Mouse (Mus musculus): ENCODE measurements around the gene Rhox2f. TPM values are rescaled to one million over a fixed set of nuclear protein-coding genes. Genes with fewer than 3 reads are reported as not detected.
"Not testable (repeated sequence)": the region's sequence is repeated elsewhere in the genome, so short reads cannot be mapped to it uniquely, and the experiment has no call there.

Gene Rhox2f
- polyA plus RNA-seq (2015; fragmentation: Nextera tagmentation; extraction: Ambion mirVana), result not detected in 2 replicates

DNA sequence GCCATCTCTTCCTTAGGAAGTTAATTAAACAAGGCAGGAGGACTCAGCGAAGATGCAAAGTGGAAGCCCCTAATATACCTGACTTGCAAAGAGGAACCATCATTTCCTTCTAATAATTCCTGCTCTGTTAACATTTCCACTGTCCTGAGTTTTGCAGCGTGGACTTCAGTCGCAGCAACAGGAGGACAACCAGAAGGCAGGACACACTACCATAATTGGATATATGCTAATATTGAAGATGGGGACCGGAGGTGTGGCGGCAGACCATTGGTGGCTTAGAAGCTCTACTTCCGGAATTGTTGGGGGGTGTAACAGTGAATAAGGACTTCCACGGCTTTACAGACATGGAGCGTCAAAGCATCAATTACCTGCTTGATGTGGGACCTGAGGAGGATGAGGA, at the start of gene Rhox2f:
Gene Rhox2f, plus strand, starts transcription at position 301 of the 400 bp plus-strand sequence.
- 96% methylated on average over 5 of the region's 8 CpGs for WGBS
- ATAC-seq, result not testable (repeated sequence)

DNA sequence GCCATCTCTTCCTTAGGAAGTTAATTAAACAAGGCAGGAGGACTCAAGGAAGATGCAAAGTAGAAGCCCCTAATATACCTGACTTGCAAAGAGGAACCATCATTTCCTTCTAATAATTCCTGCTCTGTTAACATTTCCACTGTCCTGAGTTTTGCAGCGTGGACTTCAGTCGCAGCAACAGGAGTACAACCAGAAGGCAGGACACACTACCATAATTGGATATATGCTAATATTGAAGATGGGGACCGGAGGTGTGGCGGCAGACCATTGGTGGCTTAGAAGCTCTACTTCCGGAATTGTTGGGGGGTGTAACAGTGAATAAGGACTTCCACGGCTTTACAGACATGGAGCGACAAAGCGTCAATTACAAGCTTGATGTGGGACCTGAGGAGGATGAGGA, 41.1 kb upstream of the Rhox2f start, which contains the start of gene Rhox2e:
Gene Rhox2e, plus strand, starts transcription at position 301 of the 400 bp plus-strand sequence.
- not testable (repeated sequence) for H3K4me2 ChIP-seq (ENCODE audit: low read length); H3K4me1 ChIP-seq (replicated peaks; ENCODE audit: control insufficient read depth, insufficient read depth, low read length); ATAC-seq; H3K4me3 ChIP-seq (replicated peaks; ENCODE audit: low read length); H3K36me3 ChIP-seq (ENCODE audit: control insufficient read depth, insufficient read depth); H3K27me3 ChIP-seq (replicated peaks; ENCODE audit: control insufficient read depth, insufficient read depth, low read length); H3K9ac ChIP-seq (replicated peaks; ENCODE audit: low read depth, low read length); H3K27ac ChIP-seq (ENCODE audit: low read length); H3K9me3 ChIP-seq (ENCODE audit: control insufficient read depth, low read length)
- WGBS, result 96% methylated on average over 2 of the region's 8 CpGs

More for the DNA sequence above, at the start of gene Rhox2f:
- H3K4me1 ChIP-seq (replicated peaks; ENCODE audit: control insufficient read depth, insufficient read depth, low read length); H3K36me3 ChIP-seq (ENCODE audit: control insufficient read depth, insufficient read depth); H3K9me3 ChIP-seq (ENCODE audit: control insufficient read depth, low read length); H3K4me2 ChIP-seq (ENCODE audit: low read length); H3K27me3 ChIP-seq (replicated peaks; ENCODE audit: control insufficient read depth, insufficient read depth, low read length); H3K9ac ChIP-seq (replicated peaks; ENCODE audit: low read depth, low read length); H3K27ac ChIP-seq (ENCODE audit: low read length); H3K4me3 ChIP-seq (replicated peaks; ENCODE audit: low read length): not testable (repeated sequence)

DNA sequence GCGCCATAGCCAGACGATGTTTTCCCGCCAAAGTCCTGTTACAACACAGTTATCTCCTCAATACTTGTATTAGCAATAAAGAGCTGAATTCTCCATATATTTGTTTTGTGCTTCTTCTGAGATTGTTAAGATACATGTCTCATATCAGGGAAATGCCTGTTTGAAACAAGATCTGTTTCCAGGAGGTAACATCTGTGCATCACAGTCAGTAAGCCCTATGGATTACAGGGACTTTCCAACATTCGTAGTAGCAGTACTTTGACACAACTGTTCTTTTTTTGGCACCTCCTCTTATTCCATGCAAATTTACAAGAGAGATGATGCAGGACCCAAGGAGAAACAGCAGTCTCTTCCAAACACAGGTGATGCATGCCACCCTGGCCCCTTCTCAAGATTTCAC, 29.5 kb upstream of the Rhox2f start, which contains the start of gene Rhox3e:
Gene Rhox3e, plus strand, starts transcription at position 301 of the 400 bp plus-strand sequence.
- not testable (repeated sequence) for H3K4me3 ChIP-seq (replicated peaks; ENCODE audit: low read length); H3K4me2 ChIP-seq (ENCODE audit: low read length); H3K9me3 ChIP-seq (ENCODE audit: control insufficient read depth, low read length); ATAC-seq; H3K9ac ChIP-seq (replicated peaks; ENCODE audit: low read depth, low read length); H3K27me3 ChIP-seq (replicated peaks; ENCODE audit: control insufficient read depth, insufficient read depth, low read length); H3K4me1 ChIP-seq (replicated peaks; ENCODE audit: control insufficient read depth, insufficient read depth, low read length); H3K27ac ChIP-seq (ENCODE audit: low read length); H3K36me3 ChIP-seq (ENCODE audit: control insufficient read depth, insufficient read depth)
- whole genome bisulfite sequencing, result no CpG with 5 or more reads among the region's 4 CpGs

DNA sequence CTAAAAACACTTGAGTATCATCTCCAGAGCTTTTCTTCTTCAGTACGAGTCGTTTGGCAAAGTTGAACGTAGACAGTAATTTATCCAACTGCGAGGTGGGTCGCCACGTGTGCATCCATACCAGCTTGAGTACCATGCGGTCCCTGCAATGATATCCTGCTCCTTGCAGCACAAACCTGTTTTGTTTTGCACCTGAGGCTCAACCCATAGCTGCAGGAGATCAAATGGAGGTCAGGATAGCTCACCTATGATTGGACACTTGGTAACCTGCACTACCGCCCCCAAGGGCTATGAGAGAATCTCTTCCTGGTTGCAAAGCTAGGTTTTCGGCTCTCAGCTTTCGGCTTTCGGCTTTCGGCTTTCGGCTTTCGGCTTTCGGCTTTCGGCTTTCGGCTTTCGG, 14.1 kb upstream of the Rhox2f start, which contains the start of gene Rhox4e:
Gene Rhox4e, plus strand, starts transcription at position 301 of the 400 bp plus-strand sequence.
- not testable (repeated sequence) for H3K27ac ChIP-seq (ENCODE audit: low read length); H3K36me3 ChIP-seq (ENCODE audit: control insufficient read depth, insufficient read depth); H3K27me3 ChIP-seq (replicated peaks; ENCODE audit: control insufficient read depth, insufficient read depth, low read length); H3K9ac ChIP-seq (replicated peaks; ENCODE audit: low read depth, low read length); H3K4me2 ChIP-seq (ENCODE audit: low read length); H3K4me3 ChIP-seq (replicated peaks; ENCODE audit: low read length); H3K4me1 ChIP-seq (replicated peaks; ENCODE audit: control insufficient read depth, insufficient read depth, low read length); ATAC-seq; H3K9me3 ChIP-seq (ENCODE audit: control insufficient read depth, low read length)
- WGBS, result 98% methylated on average over 10 of the region's 18 CpGs

DNA sequence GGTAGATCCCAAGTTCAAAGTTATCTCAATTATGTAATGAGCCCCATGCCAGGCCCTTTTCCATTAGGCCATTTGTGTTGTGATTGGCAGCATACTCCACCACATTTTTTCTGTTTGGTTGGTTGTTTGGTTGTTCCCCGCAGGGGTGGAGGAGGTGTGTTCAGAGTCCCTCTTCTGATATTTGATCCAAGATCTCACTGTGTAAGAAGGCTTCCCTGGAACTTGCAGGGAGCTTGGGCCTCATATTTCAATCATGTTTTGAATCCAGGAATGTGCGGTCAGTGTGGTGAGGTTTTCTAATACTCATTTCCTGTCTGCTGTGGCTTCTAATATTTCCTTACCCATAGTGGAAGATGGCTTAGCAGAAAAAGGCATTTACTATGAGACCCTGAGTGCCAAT, 1.4 kb downstream of the Rhox2f start:
- H3K9ac ChIP-seq (replicated peaks; ENCODE audit: low read depth, low read length); H3K9me3 ChIP-seq (ENCODE audit: control insufficient read depth, low read length); H3K27me3 ChIP-seq (replicated peaks; ENCODE audit: control insufficient read depth, insufficient read depth, low read length); ATAC-seq; H3K36me3 ChIP-seq (ENCODE audit: control insufficient read depth, insufficient read depth); H3K27ac ChIP-seq (ENCODE audit: low read length); H3K4me1 ChIP-seq (replicated peaks; ENCODE audit: control insufficient read depth, insufficient read depth, low read length); H3K4me2 ChIP-seq (ENCODE audit: low read length); H3K4me3 ChIP-seq (replicated peaks; ENCODE audit: low read length): not testable (repeated sequence)
- WGBS, result 44% methylated on average over 2 of the region's 2 CpGs

DNA sequence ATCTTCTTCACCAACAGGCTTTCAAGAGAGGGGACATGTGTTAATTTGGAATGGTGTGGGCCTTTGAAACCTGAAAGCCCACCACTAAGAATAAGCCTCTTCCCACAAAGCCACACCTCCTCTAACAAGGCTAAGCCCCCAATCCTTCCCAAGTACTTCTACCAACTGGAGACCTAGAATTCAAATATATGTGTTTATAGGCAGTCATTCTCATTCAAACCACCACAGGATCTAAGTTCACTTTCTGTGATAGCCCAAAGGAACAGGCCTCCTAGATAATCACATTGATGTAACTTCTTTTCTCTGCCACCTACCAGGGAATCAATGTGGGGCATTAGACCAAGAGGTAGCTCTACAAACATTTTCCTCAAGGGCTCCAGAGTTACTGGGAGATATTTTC, 9.5 kb downstream of the Rhox2f start, which contains the start of gene Rhox3f:
Gene Rhox3f, plus strand, starts transcription at position 301 of the 400 bp plus-strand sequence.
- not testable (repeated sequence) for ATAC-seq; H3K36me3 ChIP-seq (ENCODE audit: control insufficient read depth, insufficient read depth); H3K4me3 ChIP-seq (replicated peaks; ENCODE audit: low read length); H3K9me3 ChIP-seq (ENCODE audit: control insufficient read depth, low read length); H3K27ac ChIP-seq (ENCODE audit: low read length); H3K4me1 ChIP-seq (replicated peaks; ENCODE audit: control insufficient read depth, insufficient read depth, low read length); H3K9ac ChIP-seq (replicated peaks; ENCODE audit: low read depth, low read length); H3K27me3 ChIP-seq (replicated peaks; ENCODE audit: control insufficient read depth, insufficient read depth, low read length); H3K4me2 ChIP-seq (ENCODE audit: low read length)

DNA sequence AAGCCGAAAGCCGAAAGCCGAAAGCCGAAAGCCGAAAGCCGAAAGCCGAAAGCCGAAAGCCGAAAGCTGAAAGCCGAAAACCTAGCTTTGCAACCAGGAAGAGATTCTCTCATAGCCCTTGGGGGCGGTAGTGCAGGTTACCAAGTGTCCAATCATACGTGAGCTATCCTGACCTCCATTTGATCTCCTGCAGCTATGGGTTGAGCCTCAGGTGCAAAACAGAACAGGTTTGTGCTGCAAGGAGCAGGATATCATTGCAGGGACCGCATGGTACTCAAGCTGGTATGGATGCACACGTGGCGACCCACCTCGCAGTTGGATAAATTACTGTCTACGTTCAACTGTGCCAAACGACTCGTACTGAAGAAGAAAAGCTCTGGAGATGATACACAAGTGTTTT, 36.4 kb downstream of the Rhox2f start, which contains the start of gene Rhox4f:
Gene Rhox4f, minus strand, starts transcription at position 101 of the 400 bp plus-strand sequence.
- ATAC-seq; H3K4me2 ChIP-seq (ENCODE audit: low read length); H3K27me3 ChIP-seq (replicated peaks; ENCODE audit: control insufficient read depth, insufficient read depth, low read length); H3K9ac ChIP-seq (replicated peaks; ENCODE audit: low read depth, low read length); H3K27ac ChIP-seq (ENCODE audit: low read length); H3K4me1 ChIP-seq (replicated peaks; ENCODE audit: control insufficient read depth, insufficient read depth, low read length); H3K4me3 ChIP-seq (replicated peaks; ENCODE audit: low read length); H3K9me3 ChIP-seq (ENCODE audit: control insufficient read depth, low read length); H3K36me3 ChIP-seq (ENCODE audit: control insufficient read depth, insufficient read depth): not testable (repeated sequence)
- 94% methylated on average over 7 of the region's 19 CpGs for WGBS

Other genes with a start within 250 kb of the Rhox2f start
- not detected in 2 replicates for gene Rhox3a2, start 191.4 kb upstream of the Rhox2f start, polyA plus RNA-seq (2015; fragmentation: Nextera tagmentation; extraction: Ambion mirVana)
- gene Rhox4a2, start 180.6 kb upstream of the Rhox2f start, polyA plus RNA-seq (2015; fragmentation: Nextera tagmentation; extraction: Ambion mirVana), result not detected in 2 replicates
- gene Rhox2b, start 159.3 kb upstream of the Rhox2f start, polyA plus RNA-seq (2015; fragmentation: Nextera tagmentation; extraction: Ambion mirVana), result not detected in 2 replicates
- not detected in 2 replicates for gene Rhox4b, start 138.9 kb upstream of the Rhox2f start, polyA plus RNA-seq (2015; fragmentation: Nextera tagmentation; extraction: Ambion mirVana)
- not detected in 2 replicates for gene Rhox2c, start 117.7 kb upstream of the Rhox2f start, polyA plus RNA-seq (2015; fragmentation: Nextera tagmentation; extraction: Ambion mirVana)
- gene Rhox3c, start 112.8 kb upstream of the Rhox2f start, polyA plus RNA-seq (2015; fragmentation: Nextera tagmentation; extraction: Ambion mirVana), result not detected in 2 replicates
- not detected in 2 replicates for gene Rhox4c, start 91.1 kb upstream of the Rhox2f start, polyA plus RNA-seq (2015; fragmentation: Nextera tagmentation; extraction: Ambion mirVana)
- not detected in 2 replicates for gene Rhox2d, start 78.0 kb upstream of the Rhox2f start, polyA plus RNA-seq (2015; fragmentation: Nextera tagmentation; extraction: Ambion mirVana)
- gene Rhox4d, start 57.0 kb upstream of the Rhox2f start, polyA plus RNA-seq (2015; fragmentation: Nextera tagmentation; extraction: Ambion mirVana), result not detected in 2 replicates
- not detected in 2 replicates for gene Rhox2e, start 41.0 kb upstream of the Rhox2f start, polyA plus RNA-seq (2015; fragmentation: Nextera tagmentation; extraction: Ambion mirVana)
- not detected in 2 replicates for gene Rhox3e, start 29.4 kb upstream of the Rhox2f start, polyA plus RNA-seq (2015; fragmentation: Nextera tagmentation; extraction: Ambion mirVana)
- gene Rhox4e, start 14.0 kb upstream of the Rhox2f start, polyA plus RNA-seq (2015; fragmentation: Nextera tagmentation; extraction: Ambion mirVana), result not detected in 2 replicates
- gene Rhox3f, start 9.6 kb downstream of the Rhox2f start, polyA plus RNA-seq (2015; fragmentation: Nextera tagmentation; extraction: Ambion mirVana), result not detected in 2 replicates
- not detected in 2 replicates for gene Rhox4f, start 36.3 kb downstream of the Rhox2f start, polyA plus RNA-seq (2015; fragmentation: Nextera tagmentation; extraction: Ambion mirVana)
- gene Rhox3g, start 57.2 kb downstream of the Rhox2f start, polyA plus RNA-seq (2015; fragmentation: Nextera tagmentation; extraction: Ambion mirVana), result not detected in 2 replicates
- not detected in 2 replicates for gene Rhox2g, start 72.1 kb downstream of the Rhox2f start, polyA plus RNA-seq (2015; fragmentation: Nextera tagmentation; extraction: Ambion mirVana)
- gene Rhox4g, start 79.9 kb downstream of the Rhox2f start, polyA plus RNA-seq (2015; fragmentation: Nextera tagmentation; extraction: Ambion mirVana), result not detected in 2 replicates
- not detected in 2 replicates for gene Rhox3h, start 97.4 kb downstream of the Rhox2f start, polyA plus RNA-seq (2015; fragmentation: Nextera tagmentation; extraction: Ambion mirVana)
- gene Rhox2h, start 101.9 kb downstream of the Rhox2f start, polyA plus RNA-seq (2015; fragmentation: Nextera tagmentation; extraction: Ambion mirVana), result not detected in 2 replicates
- gene Rhox5, start 233.4 kb downstream of the Rhox2f start, polyA plus RNA-seq (2015; fragmentation: Nextera tagmentation; extraction: Ambion mirVana), result 0.56 TPM in 1 of 2 replicates, not detected in the other